Mouse (Mus musculus): Measurements from ENCODE around the gene Fam131c.

GRCm38 (mm10) chr4:141394751-141395150 lies 26.7 kb downstream of the Fam131c start:
- TF ChIP-seq CTCF (conservative IDR thresholded peaks at IDR 0.05; ENCODE audit: low read length) (no peak), NANOG (IDR thresholded peaks at IDR 0.05; ENCODE audit: borderline replicate concordance, low read length) (no peak), POU5F1 (IDR thresholded peaks at IDR 0.05; ENCODE audit: borderline replicate concordance, low read length) (no peak)
